Mouse (Mus musculus) testis, adult 2 months (tissue): ENCODE results near the gene Cmip.

Source experiments
- CTCF ChIP-seq: fragments of 200-500 bp; IDR thresholded peaks from 2 replicates; pipeline ENCODE4 v1.5.1; 2012; ENCODE audit warnings: low read depth, mild to moderate bottlenecking, inconsistent platforms, low read length, moderate library complexity; ENCODE audit not compliant: control insufficient read depth, insufficient read depth, insufficient replicate concordance
- POLR2A ChIP-seq: fragments of 200-500 bp; IDR thresholded peaks from 2 replicates; pipeline ENCODE4 v1.6.1; 2012; ENCODE audit warnings: low read depth, mild to moderate bottlenecking, inconsistent platforms, low read length, moderate library complexity; ENCODE audit not compliant: control insufficient read depth

DNA sequence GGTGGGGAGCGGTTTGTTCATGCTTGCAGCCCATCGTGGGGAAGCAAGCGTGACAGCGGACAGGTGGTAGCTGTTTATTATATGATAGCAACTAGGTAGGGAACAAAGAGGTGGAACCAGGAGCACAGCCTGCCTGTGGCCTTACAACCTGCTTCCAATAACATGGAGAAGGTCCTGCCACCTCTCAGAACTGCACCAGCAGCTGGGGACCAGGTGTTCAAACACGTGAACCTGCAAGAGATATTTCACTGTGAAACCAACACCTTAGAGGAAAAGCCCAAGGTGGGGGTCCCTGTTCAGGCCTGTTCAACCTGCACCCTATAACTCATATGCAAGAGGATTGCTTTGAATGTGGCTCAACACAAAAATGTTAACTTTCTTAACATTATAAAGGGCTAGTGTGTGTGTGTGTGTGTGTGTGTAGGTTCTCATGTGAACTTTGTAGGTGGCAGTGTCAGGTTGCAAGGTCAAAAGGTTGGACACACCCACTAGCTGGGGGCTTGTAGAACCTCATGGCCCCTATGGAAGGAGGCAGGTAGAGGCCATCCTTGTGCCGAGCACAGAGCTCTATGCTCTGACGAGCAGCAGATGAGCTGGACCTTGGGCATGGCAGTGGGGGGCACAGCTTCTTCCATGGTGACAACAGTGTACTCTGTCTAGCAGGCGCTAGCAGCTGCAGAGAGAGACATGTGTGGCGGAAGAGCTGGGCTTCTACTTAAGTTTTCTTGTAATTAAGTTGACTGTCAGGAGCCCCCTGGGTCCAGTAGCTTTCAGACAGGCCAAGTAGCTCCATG, 146.2 kb downstream of the Cmip start:
- TF ChIP-seq CTCF (no peak), POLR2A (no peak)
